Mouse (Mus musculus): Measurements from ENCODE around the gene Rasal2. TPM values are rescaled to one million over a fixed set of nuclear protein-coding genes. Genes with fewer than 3 reads are reported as not detected.
"Not testable (repeated sequence)": the region's sequence is repeated elsewhere in the genome, so short reads cannot be mapped to it uniquely, and the experiment has no call there.

The Rasal2 gene
- total RNA-seq, 2 experiments from 2014 or later = 5.4 to 9.0 TPM

- no peak for DNase-seq
- intact Hi-C loops (cut with DNase I) = no loop called here
These were observed 155.8 kb downstream of the Rasal2 start for GRCm38 (mm10) chr1:157256562-157256961.

DNA sequence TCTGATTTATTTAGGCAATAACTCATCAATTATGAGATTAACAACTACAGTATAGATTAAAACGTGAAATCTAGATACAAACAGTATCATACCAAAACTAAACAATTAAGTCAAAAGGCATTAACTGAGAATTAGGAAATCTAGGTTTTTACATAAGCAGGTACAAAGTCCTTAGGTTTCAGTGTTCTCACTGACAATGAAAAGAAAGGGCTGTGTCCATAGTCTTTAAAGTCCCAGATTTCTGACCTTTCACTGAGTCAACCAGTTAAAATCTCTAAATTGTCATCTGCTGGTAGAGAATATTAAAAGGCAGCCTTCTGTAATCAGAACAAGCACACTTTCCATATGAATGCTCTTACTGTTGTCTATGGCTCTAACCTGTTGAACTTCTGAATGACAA lies 156.6 kb downstream of the Rasal2 start:
- DNase-seq = no peak
- intact Hi-C loops (cut with DNase I) = no loop called here

DNA sequence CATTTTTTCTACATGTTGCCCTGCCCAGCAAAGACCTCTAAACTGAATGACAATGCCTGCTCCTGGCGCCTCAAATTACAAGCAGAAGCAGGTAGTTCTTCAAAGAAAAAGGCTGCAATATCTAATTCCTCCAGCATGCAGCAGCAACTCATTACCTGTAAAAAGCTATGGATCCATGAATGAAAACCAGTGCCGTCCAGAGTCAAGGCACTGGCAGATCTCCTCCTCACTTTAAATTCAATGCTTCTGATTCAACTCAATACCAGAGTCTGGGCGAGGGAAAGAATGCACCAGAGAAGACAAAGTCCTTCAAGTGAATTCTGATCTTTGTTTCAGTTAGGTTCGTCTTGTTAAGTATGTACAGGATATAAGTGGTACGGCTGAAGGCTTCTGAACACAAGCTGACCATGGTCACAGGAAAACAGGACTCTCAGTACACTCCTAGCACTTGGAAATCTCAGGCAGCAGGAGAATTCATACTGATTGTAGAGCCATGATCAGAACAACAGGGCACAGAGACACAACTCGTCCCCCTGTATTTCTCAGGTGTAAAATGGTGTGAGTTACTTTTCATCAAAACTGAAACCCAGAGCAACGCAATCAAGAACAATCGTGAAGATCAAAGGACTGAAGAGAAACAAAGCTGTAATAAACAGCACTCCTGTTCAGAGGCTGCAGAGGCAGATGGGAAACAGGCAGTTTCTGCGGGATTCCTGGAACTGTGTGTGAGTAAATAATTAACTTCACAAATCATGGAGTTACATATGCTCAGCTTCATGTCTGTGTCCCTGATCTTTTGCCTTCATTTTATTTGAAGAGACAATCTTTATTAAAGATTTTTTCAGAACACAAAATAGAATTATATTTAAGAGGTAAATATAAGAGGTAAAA lies 158.6 kb downstream of the Rasal2 start:
- intact Hi-C loops (cut with DNase I) = no loop called here
- no peak for DNase-seq

- DNase-seq = no peak
- intact Hi-C loops (cut with DNase I) = no loop called here
These were observed 164.3 kb downstream of the Rasal2 start for GRCm38 (mm10) chr1:157248112-157248511.

DNA sequence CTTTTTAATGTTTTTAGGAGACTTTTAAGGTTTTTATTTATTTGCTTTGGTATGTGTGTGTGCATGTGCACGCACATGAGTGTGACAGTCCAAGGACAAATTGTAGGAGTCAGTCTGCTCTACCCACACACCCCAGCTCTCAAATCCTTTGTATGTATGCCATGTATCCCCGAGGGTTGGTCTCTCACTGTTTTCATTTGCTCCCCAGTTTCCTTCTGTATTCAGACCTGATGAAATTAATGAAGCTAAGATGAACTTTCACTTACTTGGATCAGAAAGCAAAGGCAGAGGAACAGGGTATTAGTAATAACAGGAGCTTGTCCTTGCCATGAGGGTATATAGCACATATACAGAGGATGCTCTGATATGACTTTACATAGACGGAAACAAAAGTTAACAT lies 165.1 kb downstream of the Rasal2 start:
- DNase-seq = no peak
- intact Hi-C loops (cut with DNase I) = no loop called here

GRCm38 (mm10) chr1:157246779-157247178 lies 165.6 kb downstream of the Rasal2 start:
- intact Hi-C loops (cut with DNase I) = no loop called here
- no peak for DNase-seq

DNA sequence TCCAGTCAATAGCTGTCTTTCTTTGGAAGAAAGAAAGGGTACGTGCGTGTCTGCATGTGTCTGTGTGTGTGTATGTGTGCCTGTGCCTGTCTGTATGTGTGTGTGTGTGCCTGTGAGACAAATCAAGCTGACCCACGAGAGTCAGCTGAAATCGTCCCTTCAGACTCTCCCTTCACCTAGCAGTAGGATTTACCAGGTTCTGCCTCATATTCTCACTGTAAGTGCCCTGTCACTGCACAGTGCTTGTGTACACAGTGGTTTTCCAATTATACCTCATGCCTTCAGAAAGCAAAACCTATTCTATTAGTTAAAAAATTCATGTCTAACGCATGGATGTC lies 168.0 kb downstream of the Rasal2 start:
- intact Hi-C loops (cut with DNase I) = no loop called here
- DNase-seq = no peak

DNA sequence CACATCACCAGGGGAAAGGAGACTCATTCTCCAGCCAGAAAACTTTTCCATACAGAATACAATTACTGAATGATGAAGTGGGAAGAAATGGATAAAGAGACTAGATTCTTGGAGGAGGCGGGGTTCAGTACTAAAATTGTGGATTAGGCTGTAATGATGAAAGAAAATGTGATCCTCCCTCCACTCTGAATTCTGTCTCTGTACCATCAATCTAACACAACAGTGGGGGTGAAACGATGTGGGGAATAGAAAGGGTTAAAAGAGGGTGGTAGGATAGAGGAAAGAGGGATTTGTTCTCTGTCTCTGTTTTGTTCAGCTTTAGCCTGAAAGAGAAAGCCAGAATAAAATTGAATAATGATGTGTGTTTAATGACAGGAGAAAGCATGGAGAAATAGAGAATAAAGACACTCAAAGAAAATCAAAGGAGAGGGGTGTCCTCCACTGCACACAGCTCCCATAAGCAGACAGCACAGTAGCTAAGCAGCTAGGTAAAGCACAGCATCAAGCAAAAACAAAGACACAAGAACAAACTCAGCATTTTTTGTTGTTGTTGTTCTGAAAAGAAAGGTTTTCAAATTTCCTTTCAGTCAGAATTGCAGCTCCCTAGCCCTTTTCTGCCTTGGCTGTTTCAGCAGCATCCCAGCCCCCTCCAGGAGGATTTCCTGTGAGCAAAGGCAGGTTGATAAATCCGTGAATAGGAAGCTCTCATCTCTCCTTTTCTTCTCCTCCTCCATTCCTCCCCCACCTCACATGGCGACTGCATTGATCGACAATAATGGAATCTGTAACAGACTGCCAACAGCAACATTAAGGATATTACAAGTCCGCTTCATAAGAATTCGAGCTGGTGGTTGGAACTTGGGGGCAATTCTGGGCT lies 168.6 kb downstream of the Rasal2 start:
- DNase-seq = no peak
- intact Hi-C loops (cut with DNase I) = no loop called here

DNA sequence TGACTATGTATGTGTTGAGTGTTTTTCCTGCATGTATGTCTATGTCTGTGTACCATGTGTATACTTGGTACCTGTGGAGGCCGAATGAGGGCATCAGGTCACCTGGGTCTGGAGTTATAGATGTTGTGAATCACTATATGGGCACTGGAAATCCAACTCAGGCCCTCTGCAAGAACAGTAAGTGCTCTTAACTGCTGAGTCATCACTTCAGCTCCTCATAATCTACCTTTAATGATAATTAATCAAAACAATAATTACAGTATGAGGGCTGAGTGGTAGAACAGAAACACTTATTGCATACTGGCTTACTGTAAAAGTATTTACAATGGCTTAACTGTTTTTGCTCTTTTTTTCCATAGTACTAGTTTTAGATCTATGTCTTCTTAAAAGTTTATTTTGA lies 172.7 kb downstream of the Rasal2 start:
- intact Hi-C loops (cut with DNase I) = no loop called here
- DNase-seq = no peak

DNA sequence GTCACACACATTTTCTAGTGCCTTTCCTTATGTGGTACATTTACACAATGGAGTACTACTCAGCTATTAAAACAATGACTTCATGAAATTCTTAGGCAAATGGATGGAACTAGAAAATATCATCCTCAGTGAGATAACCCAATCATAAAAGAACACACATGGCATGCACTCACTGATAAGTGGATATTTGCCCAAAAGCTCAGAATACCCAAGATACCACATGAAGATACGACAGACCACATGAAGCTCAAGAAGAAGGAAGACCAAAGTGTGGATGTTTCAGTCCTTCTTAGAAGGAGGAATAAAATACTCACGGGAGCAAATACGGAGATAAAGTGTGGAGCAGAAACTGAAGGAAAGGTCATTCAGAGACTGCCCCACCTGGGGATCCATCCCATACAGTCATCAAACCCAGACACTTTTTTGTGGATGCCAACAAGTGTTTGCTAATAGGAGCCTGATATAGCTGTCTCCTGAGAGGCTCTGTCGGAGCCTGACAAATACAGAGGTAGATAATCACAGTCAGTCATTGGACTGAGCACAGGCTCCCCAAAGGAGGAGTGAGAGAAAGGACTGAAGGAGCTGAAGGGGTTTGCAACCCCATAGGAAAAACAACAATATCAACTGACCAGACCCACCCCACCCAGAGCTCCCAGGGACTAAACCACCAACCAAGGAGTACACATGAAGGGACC lies 175.6 kb downstream of the Rasal2 start:
- intact Hi-C loops (cut with DNase I); DNase-seq: not testable (repeated sequence)

- no peak for DNase-seq
- intact Hi-C loops (cut with DNase I) = no loop called here
These were observed 178.9 kb downstream of the Rasal2 start for GRCm38 (mm10) chr1:157233451-157233850.

- no peak for DNase-seq
- intact Hi-C loops (cut with DNase I) = no loop called here
These were observed 180.0 kb downstream of the Rasal2 start for GRCm38 (mm10) chr1:157232372-157232771.

GRCm38 (mm10) chr1:157231016-157231415 lies 181.4 kb downstream of the Rasal2 start:
- intact Hi-C loops (cut with DNase I) = no loop called here
- DNase-seq = no peak

DNA sequence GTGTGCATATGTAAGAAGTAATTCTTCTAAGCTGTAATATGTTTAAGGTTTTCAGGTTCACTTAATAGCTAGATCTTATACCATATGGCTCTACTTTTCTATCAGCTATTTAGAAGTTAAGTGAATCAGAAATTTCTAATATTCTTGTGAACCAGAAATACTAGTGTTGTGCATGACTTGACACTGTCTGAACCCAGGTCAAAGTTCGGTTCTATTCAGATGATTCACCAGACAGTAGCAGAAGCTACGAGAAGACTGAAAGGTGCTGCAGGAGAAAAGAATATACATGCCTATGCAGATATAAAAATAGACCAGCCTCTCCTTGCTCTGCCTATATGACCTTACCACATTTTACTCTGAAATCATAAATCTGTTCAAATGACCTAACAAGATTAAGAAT lies 182.0 kb downstream of the Rasal2 start:
- DNase-seq = no peak
- intact Hi-C loops (cut with DNase I) = no loop called here

DNA sequence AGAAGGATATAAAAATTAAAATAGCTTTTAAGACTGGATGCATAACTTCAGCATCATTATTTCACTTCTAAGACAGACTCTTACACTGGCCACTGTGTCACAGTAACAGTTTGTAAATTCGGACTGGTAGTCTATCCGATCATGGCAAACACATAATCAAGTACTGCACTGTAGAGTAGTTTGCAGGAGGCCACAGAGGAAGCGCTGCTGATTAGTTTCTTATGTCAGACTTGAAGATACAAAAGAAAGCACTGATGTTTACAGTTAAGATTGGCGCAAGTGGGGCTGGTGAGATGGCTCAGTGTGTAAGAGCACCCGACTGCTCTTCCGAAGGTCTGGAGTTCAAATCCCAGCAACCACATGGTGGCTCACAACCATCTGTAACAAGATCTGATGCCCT lies 187.4 kb downstream of the Rasal2 start:
- intact Hi-C loops (cut with DNase I) = no loop called here
- DNase-seq = no peak

DNA sequence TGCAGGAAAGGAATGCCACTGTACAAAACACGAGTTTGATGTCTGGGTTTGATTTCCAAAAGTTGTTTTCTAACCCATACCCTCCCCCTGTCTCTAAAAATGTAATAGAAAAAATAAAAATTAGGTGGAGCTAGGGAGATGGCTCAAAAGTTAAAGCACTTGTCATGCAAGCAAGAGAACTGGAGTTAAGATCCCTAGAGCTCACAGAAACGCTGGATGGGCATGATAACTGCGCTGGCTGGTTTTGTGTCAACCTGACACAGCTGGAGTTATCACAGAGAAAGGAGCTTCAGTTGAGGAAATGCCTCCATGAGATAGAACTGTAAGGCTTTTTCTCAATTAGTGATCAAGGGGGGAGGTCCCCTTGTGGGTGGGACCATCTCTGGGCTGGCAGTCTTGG lies 191.5 kb downstream of the Rasal2 start:
- intact Hi-C loops (cut with DNase I) = no loop called here
- no peak for DNase-seq

DNA sequence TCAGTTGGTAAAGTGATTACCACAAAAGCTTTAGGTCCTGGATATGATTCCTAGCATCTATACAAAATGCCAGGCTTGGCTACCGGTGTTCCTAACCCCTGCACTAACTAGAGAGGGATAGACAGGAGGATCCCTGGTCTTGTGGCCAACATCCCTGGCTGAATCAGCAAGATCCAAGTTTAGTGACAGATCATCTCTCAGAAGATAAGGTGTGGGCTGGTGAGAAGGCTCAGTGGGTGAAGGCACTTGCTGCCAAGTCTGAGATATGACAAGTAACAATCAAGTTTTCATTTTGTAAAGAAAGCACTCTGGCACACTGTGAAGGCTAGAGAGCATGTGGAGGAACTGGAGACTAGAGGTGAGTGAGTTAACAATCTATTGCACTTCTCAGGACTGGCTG lies 191.9 kb downstream of the Rasal2 start:
- intact Hi-C loops (cut with DNase I) = no loop called here
- DNase-seq = no peak

DNA sequence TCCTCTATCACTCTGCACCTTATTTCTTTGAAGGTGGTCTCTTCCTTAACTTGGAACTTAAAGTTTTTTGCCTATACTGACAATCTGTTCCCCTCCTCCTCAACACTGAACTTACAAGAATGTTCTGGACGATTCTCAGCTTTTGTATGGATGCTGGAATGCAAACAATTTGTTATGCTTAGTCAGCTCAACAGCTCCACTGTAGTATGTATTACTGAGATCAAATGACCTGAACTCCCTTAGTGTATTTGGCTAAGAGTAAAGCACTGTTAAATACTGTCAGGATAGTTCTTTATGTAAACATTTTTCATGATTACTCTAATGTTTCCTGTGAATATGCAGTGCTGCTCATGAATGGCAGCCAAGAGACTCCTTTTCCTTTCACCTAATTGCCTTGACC lies 203.6 kb downstream of the Rasal2 start:
- intact Hi-C loops (cut with DNase I) = no loop called here
- DNase-seq = no peak

- intact Hi-C loops (cut with DNase I) = no loop called here
- no peak for DNase-seq
These were observed 206.7 kb downstream of the Rasal2 start for GRCm38 (mm10) chr1:157205685-157206084.

GRCm38 (mm10) chr1:157183043-157183442 lies 229.4 kb downstream of the Rasal2 start:
- no peak for DNase-seq
- intact Hi-C loops (cut with DNase I) = no loop called here

GRCm38 (mm10) chr1:157182431-157182830 lies 230.0 kb downstream of the Rasal2 start:
- no peak for DNase-seq
- intact Hi-C loops (cut with DNase I) = no loop called here

Data from gastrocnemius, postnatal 36 days (tissue).